Mouse (Mus musculus) CH12.LX (cell line): Measurements from ENCODE around the gene Spag17. TPM values are rescaled to one million over a fixed set of nuclear protein-coding genes. Genes with fewer than 3 reads are reported as not detected.
"Not testable (repeated sequence)": the region's sequence is repeated elsewhere in the genome, so short reads cannot be mapped to it uniquely, and the experiment has no call there.

Source experiments
- DNase-seq: peaks from one replicate; pipeline ENCODE4 v3.0.0-alpha.2; 2013; ENCODE audit errors: extremely low read depth
- H3K27ac ChIP-seq: 2 replicates; pipeline ENCODE4 v1.5.1; 2012; ENCODE audit warnings: low read depth, mild to moderate bottlenecking, control low read depth, moderate library complexity; ENCODE audit not compliant: insufficient read depth
- H3K27me3 ChIP-seq: replicated peaks from 2 replicates; pipeline ENCODE3; 2012; ENCODE audit warnings: inconsistent platforms
- H3K36me3 ChIP-seq, 2 experiments: replicated peaks in 1 of 2; 2 replicates each; pipeline versions ENCODE3 to v1.6.1; 2012; ENCODE audit warnings: inconsistent platforms in 1 of 2, low read length in 1 of 2, mild to moderate bottlenecking in 1 of 2, mixed read lengths in 1 of 2, moderate library complexity in 1 of 2; ENCODE audit not compliant: control insufficient read depth in 1 of 2, insufficient read depth in 1 of 2
- H3K4me1 ChIP-seq, 2 experiments: 2 replicates each; pipeline ENCODE4 v1.6.1; 2012; ENCODE audit warnings: inconsistent platforms in 1 of 2, moderate library complexity in 1 of 2; ENCODE audit not compliant: insufficient read depth in 2 of 2, control insufficient read depth in 1 of 2
- H3K4me2 ChIP-seq: 2 replicates; pipeline ENCODE4 v1.6.1; 2012; ENCODE audit warnings: low read depth, mild to moderate bottlenecking, control low read depth; ENCODE audit not compliant: poor library complexity, insufficient read depth, severe bottlenecking
- H3K4me3 ChIP-seq, 3 experiments: fragments of 150-350 bp in 1 of 3; sonication (generic) in 1 of 3; replicated peaks in 1 of 3; 2 replicates each; pipeline versions ENCODE3 to v1.5.1; 2011 to 2012; ENCODE audit warnings: low read depth in 2 of 3, low read length in 2 of 3, mild to moderate bottlenecking in 2 of 3, moderate library complexity in 2 of 3, control low read depth in 1 of 3, improper control_type of control experiment in 1 of 3, inconsistent platforms in 1 of 3, mixed read lengths in 1 of 3; ENCODE audit not compliant: poor library complexity in 1 of 3
- H3K79me2 ChIP-seq: replicated peaks from 2 replicates; pipeline ENCODE4 v1.6.1; 2012; ENCODE audit warnings: mild to moderate bottlenecking, moderate library complexity; ENCODE audit not compliant: control insufficient read depth, poor library complexity, insufficient read depth, severe bottlenecking; ENCODE audit errors: extremely low read depth
- H3K9ac ChIP-seq: 2 replicates; pipeline ENCODE4 v1.6.1; 2012; ENCODE audit warnings: low read depth, mild to moderate bottlenecking, control low read depth, moderate library complexity; ENCODE audit not compliant: insufficient read depth
- H3K9me3 ChIP-seq: replicated peaks from 2 replicates; pipeline ENCODE3; 2012; ENCODE audit warnings: low read length, inconsistent platforms, mixed read lengths
- CHD1 ChIP-seq: IDR thresholded peaks from 2 replicates; pipeline ENCODE4 v1.6.1; 2012; ENCODE audit warnings: low read depth, low read length, improper control_type of control experiment, inconsistent platforms
- CTCF ChIP-seq, 2 experiments: IDR thresholded peaks in 1 of 2; conservative IDR thresholded peaks in 1 of 2; 2 replicates each; pipeline ENCODE4 v1.5.1; 2011 to 2012; ENCODE audit warnings: low read depth in 2 of 2, low read length in 2 of 2, improper control_type of control experiment in 1 of 2, inconsistent platforms in 1 of 2, mild to moderate bottlenecking in 1 of 2, moderate library complexity in 1 of 2
- EP300 ChIP-seq: IDR thresholded peaks from 2 replicates; pipeline ENCODE4 v1.6.1; 2011; ENCODE audit warnings: low read length, improper control_type of control experiment
- GABPA ChIP-seq: IDR thresholded peaks from 2 replicates; pipeline ENCODE4 v1.6.1; 2012; ENCODE audit warnings: low read depth, low read length, improper control_type of control experiment, inconsistent platforms; ENCODE audit not compliant: insufficient replicate concordance
- HCFC1 ChIP-seq: IDR thresholded peaks from 2 replicates; pipeline ENCODE4 v1.6.1; 2012; ENCODE audit warnings: low read depth, mild to moderate bottlenecking, inconsistent platforms, low read length, improper control_type of control experiment
- JUND ChIP-seq: conservative IDR thresholded peaks from 2 replicates; pipeline ENCODE4 v1.6.1; 2011; ENCODE audit warnings: low read depth, low read length, improper control_type of control experiment
- MAFK ChIP-seq: IDR thresholded peaks from 2 replicates; pipeline ENCODE4 v1.6.1; 2011; ENCODE audit warnings: low read length, improper control_type of control experiment; ENCODE audit not compliant: insufficient replicate concordance
- MAX ChIP-seq: IDR thresholded peaks from 2 replicates; pipeline ENCODE4 v1.6.1; 2011; ENCODE audit warnings: low read length, improper control_type of control experiment
- MEF2A ChIP-seq: IDR thresholded peaks from 2 replicates; pipeline ENCODE4 v1.6.1; 2014; ENCODE audit warnings: low read depth, mild to moderate bottlenecking, inconsistent platforms, low read length, improper control_type of control experiment, borderline replicate concordance
- SMC3 ChIP-seq: IDR thresholded peaks from 2 replicates; pipeline ENCODE4 v1.6.1; 2011; ENCODE audit warnings: low read depth, low read length, improper control_type of control experiment
- TBP ChIP-seq: conservative IDR thresholded peaks from 2 replicates; pipeline ENCODE4 v1.6.1; 2011; ENCODE audit warnings: low read depth, low read length, improper control_type of control experiment
- TCF12 ChIP-seq: IDR thresholded peaks from 2 replicates; pipeline ENCODE4 v1.6.1; 2014; ENCODE audit warnings: low read depth, mild to moderate bottlenecking, inconsistent platforms, low read length, improper control_type of control experiment
- UBTF ChIP-seq: IDR thresholded peaks from 2 replicates; pipeline ENCODE4 v1.6.1; 2012; ENCODE audit warnings: low read depth, mild to moderate bottlenecking, inconsistent platforms, low read length, improper control_type of control experiment, moderate library complexity
- USF2 ChIP-seq: conservative IDR thresholded peaks from 2 replicates; pipeline ENCODE4 v1.6.1; 2011; ENCODE audit warnings: low read depth, low read length, improper control_type of control experiment
- ZKSCAN1 ChIP-seq: IDR thresholded peaks from 2 replicates; pipeline ENCODE4 v1.6.1; 2012; ENCODE audit warnings: low read depth, inconsistent platforms, low read length, improper control_type of control experiment, borderline replicate concordance
- ZMIZ1 ChIP-seq: IDR thresholded peaks from 2 replicates; pipeline ENCODE4 v1.6.1; 2012; ENCODE audit warnings: low read depth, mild to moderate bottlenecking, inconsistent platforms, low read length, improper control_type of control experiment
- ZNF384 ChIP-seq: IDR thresholded peaks from 2 replicates; pipeline ENCODE4 v1.6.1; 2012; ENCODE audit warnings: low read depth, low read length, improper control_type of control experiment, inconsistent platforms
- dilution Hi-C: fragments of 300-500 bp; cut with MboI; formaldehyde crosslinking; loops from 2 replicates; pipeline ENCODE4 v1.14.3; 2020; ENCODE audit warnings: low sequenced_read_pairs; ENCODE audit not compliant: extremely low pct_unique_long_range_greater_than_20kb, extremely low pct_ligation_motif_present
- in situ Hi-C: fragments of 300-500 bp; cut with MboI; formaldehyde crosslinking; loops from 3 replicates; pipeline ENCODE4 v1.14.3; 2019; ENCODE audit warnings: low sequenced_read_pairs, low pct_ligation_motif_present, low pct_unique_long_range_greater_than_20kb, mixed read lengths
- polyA plus RNA-seq: library from polyadenylated mRNA; unstranded; fragments of >175 nt; gene quantifications from 2 replicates; pipeline ENCODE4 v1.2.1, GENCODE M21; 2012; ENCODE audit warnings: low read depth; ENCODE audit not compliant: insufficient read length
- total RNA-seq, 2 experiments: library from RNA; depleted of rRNA; stranded (reverse); fragments of 300-350 nt in 1 of 2; fragments of >200 nt in 1 of 2; gene quantifications; 2 replicates each; pipeline ENCODE4 v1.2.3; 2012 to 2014

The Spag17 gene
- total and polyA plus RNA-seq, 3 experiments, result not detected

DNA sequence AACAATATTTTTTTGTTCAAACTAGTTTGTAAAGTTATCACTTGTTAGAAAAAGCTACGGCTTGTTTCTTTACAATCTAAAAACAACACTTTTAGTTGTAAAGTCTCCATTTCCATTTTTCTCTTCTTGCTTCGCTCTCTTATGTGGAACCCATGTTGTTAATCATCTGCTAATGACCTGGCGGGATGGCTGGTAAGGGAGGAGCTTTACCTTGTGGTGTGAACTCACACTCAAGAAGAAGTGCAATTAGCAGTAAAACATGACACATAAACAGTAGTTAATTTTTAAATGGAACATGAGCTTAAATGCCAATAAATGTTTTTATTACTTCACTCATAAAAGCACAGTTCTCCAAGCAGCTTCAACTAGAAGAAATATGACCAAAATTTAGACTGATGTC is 3.7 kb upstream of the Spag17 start:
- no peak for TF ChIP-seq MAX
- TF ChIP-seq ZKSCAN1, result no peak
- TF ChIP-seq UBTF, result no peak
- TF ChIP-seq GABPA, result no peak
- no peak for TF ChIP-seq EP300
- no peak for TF ChIP-seq HCFC1
- TF ChIP-seq TBP, result no peak
- TF ChIP-seq MAFK, result no peak
- no peak for TF ChIP-seq TCF12
- no peak for TF ChIP-seq CHD1
- TF ChIP-seq USF2, result no peak
- TF ChIP-seq MEF2A, result no peak
- no peak for TF ChIP-seq JUND
- TF ChIP-seq SMC3, result no peak
- no peak for TF ChIP-seq CTCF (conservative IDR thresholded peaks at IDR 0.05 in 1 of 2, IDR thresholded peaks at IDR 0.05 in 1 of 2; ENCODE audit: low read depth in 2 of 2, low read length in 2 of 2)
- no peak for TF ChIP-seq ZMIZ1
- TF ChIP-seq ZNF384, result no peak
- no peaks in the 10 kb centered on the region for H3K36me3 ChIP-seq
- dilution Hi-C loops (no loop called here), in situ Hi-C loops (no loop called here)
- no peaks in the 10 kb centered on the region for H3K4me1 ChIP-seq
- H3K4me2 ChIP-seq, result no peak overlapping the region
- H3K27me3 ChIP-seq, result no peaks in the 10 kb centered on the region
- no peak overlapping the region for H3K4me3 ChIP-seq
- H3K79me2 ChIP-seq, result no peaks in the 10 kb centered on the region
- H3K9me3 ChIP-seq, result no peaks in the 10 kb centered on the region
- no peak for DNase-seq
- H3K9ac ChIP-seq, result no peak overlapping the region
- no peak overlapping the region for H3K27ac ChIP-seq

DNA sequence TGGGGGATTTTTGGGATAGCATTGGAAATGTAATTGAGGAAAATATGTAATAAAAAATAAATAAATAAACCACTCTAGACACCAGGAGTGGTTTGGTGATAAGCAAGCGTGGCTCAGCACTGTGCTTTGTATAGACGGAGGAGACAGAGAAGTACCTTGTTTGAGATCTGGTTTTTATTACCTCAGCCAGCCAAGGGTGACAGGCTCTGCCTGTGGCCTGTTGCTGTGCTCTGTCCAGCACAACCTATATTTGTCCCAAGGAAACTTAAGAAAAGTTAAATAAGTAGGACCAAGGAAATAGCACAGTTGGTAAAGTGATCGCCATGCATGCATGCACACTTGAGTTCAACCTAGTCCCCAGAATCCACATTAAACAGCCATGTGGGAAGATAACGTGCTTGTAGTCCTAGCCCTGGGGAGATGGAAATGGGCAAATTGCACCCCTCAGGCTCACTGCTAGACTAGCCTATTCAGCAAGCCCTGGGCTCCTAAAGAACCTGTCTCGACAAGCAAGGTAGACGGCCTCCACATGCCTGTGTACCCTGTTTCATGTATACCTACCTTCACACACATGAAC is 1.1 kb upstream of the Spag17 start:
- Histone ChIP-seq H3K27me3 (no peaks in the 10 kb centered on the region), H3K27ac (no peak overlapping the region), H3K9me3 (no peaks in the 10 kb centered on the region), H3K79me2 (no peaks in the 10 kb centered on the region), H3K9ac (no peak overlapping the region), H3K4me2 (no peak overlapping the region), H3K4me3 (no peak overlapping the region), H3K4me1 (no peaks in the 10 kb centered on the region), H3K36me3 (no peaks in the 10 kb centered on the region)
- DNase-seq, result no peak
- in situ Hi-C loops (no loop called here), dilution Hi-C loops (no loop called here)
- TF ChIP-seq TCF12, result no peak
- TF ChIP-seq, all 38 proteins: peak for 0

DNA sequence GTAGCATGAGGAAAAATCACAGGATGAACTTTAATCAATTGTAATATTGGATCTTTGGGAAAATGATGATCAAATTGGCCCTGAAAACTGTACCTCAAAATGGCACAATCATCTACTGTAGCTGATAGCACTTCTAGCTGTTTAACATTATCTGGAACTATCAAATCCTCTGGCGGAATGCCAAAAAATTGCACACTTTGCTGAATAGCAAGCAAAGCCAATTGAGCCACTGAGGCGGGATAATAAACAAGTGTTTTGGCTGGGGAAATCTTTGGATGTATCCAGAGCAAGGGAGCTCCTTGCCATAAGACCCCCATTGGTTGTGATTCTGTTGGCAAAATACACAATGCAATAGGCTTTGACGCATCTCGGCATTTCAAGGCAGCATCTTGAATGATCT is 9.5 kb downstream of the Spag17 start:
- H3K9ac ChIP-seq, H3K9me3 ChIP-seq, H3K79me2 ChIP-seq, DNase-seq, H3K27ac ChIP-seq, H3K27me3 ChIP-seq, H3K4me2 ChIP-seq, dilution Hi-C loops, in situ Hi-C loops, H3K4me1 ChIP-seq, H3K36me3 ChIP-seq, H3K4me3 ChIP-seq: not testable (repeated sequence)
